Mouse (Mus musculus): ENCODE data around the gene Cdh13. TPM values are rescaled to one million over a fixed set of nuclear protein-coding genes. Genes with fewer than 3 reads are reported as not detected.

Cdh13 gene
- polyA plus RNA-seq, 1 experiment, result 4.5 TPM

GRCm38 (mm10) chr8:118628702-118629101 lies 345.2 kb downstream of the Cdh13 start:
- H3K36me3 ChIP-seq (ENCODE audit: control insufficient read depth, insufficient read depth, low read length), result no peaks in the 10 kb centered on the region
- H3K27me3 ChIP-seq (ENCODE audit: control insufficient read depth, insufficient read depth, low read length), result no peaks in the 10 kb centered on the region
- H3K4me1 ChIP-seq (ENCODE audit: control insufficient read depth, insufficient read depth, low read length), result no peaks in the 10 kb centered on the region
- no peak overlapping the region for H3K27ac ChIP-seq (ENCODE audit: control insufficient read depth, insufficient read depth, low read depth, low read length)
- H3K4me3 ChIP-seq (ENCODE audit: control insufficient read depth, low read depth, low read length), result no peak overlapping the region
- TF ChIP-seq POLR2A (IDR thresholded peaks at IDR 0.05; ENCODE audit: control insufficient read depth, low read depth, low read length) (no peak), CTCF (IDR thresholded peaks at IDR 0.05; ENCODE audit: control insufficient read depth, insufficient read depth, insufficient replicate concordance, low read depth, low read length) (no peak)

- H3K27ac ChIP-seq (ENCODE audit: control insufficient read depth, insufficient read depth, low read depth, low read length), result no peak overlapping the region
- peaks cover 14% of the 10 kb centered on the region for H3K4me1 ChIP-seq (ENCODE audit: control insufficient read depth, insufficient read depth, low read length)
Measured at GRCm38 (mm10) chr8:118635296-118636060, 351.9 kb downstream of the Cdh13 start.

GRCm38 (mm10) chr8:118639606-118640005 lies 356.1 kb downstream of the Cdh13 start:
- Histone ChIP-seq H3K4me3 (ENCODE audit: control insufficient read depth, low read depth, low read length) (no peak overlapping the region), H3K27ac (ENCODE audit: control insufficient read depth, insufficient read depth, low read depth, low read length) (no peak overlapping the region), H3K27me3 (ENCODE audit: control insufficient read depth, insufficient read depth, low read length) (no peaks in the 10 kb centered on the region), H3K36me3 (ENCODE audit: control insufficient read depth, insufficient read depth, low read length) (no peaks in the 10 kb centered on the region), H3K4me1 (ENCODE audit: control insufficient read depth, insufficient read depth, low read length) (peaks cover 14% of the 10 kb centered on the region)
- TF ChIP-seq CTCF (IDR thresholded peaks at IDR 0.05; ENCODE audit: control insufficient read depth, insufficient read depth, insufficient replicate concordance, low read depth, low read length), result no peak
- no peak for TF ChIP-seq POLR2A (IDR thresholded peaks at IDR 0.05; ENCODE audit: control insufficient read depth, low read depth, low read length)

More at GRCm38 (mm10) chr8:118635296-118636060, 351.9 kb downstream of the Cdh13 start:
- H3K36me3 ChIP-seq (ENCODE audit: control insufficient read depth, insufficient read depth, low read length), result no peaks in the 10 kb centered on the region
- H3K27me3 ChIP-seq (ENCODE audit: control insufficient read depth, insufficient read depth, low read length), result no peaks in the 10 kb centered on the region
- TF ChIP-seq CTCF (IDR thresholded peaks at IDR 0.05; ENCODE audit: control insufficient read depth, insufficient read depth, insufficient replicate concordance, low read depth, low read length) (no peak), POLR2A (IDR thresholded peaks at IDR 0.05; ENCODE audit: control insufficient read depth, low read depth, low read length) (no peak)
- peak overlapping the region; percentile 41 for H3K4me3 ChIP-seq (ENCODE audit: control insufficient read depth, low read depth, low read length)

- Histone ChIP-seq H3K27me3 (ENCODE audit: control insufficient read depth, insufficient read depth, low read length) (no peaks in the 10 kb centered on the region), H3K36me3 (ENCODE audit: control insufficient read depth, insufficient read depth, low read length) (no peaks in the 10 kb centered on the region), H3K4me3 (ENCODE audit: control insufficient read depth, low read depth, low read length) (no peak overlapping the region), H3K27ac (ENCODE audit: control insufficient read depth, insufficient read depth, low read depth, low read length) (no peak overlapping the region), H3K4me1 (ENCODE audit: control insufficient read depth, insufficient read depth, low read length) (peaks cover 4% of the 10 kb centered on the region)
- TF ChIP-seq CTCF (IDR thresholded peaks at IDR 0.05; ENCODE audit: control insufficient read depth, insufficient read depth, insufficient replicate concordance, low read depth, low read length), result no peak
- no peak for TF ChIP-seq POLR2A (IDR thresholded peaks at IDR 0.05; ENCODE audit: control insufficient read depth, low read depth, low read length)
Measured at GRCm38 (mm10) chr8:118641799-118642198, 358.3 kb downstream of the Cdh13 start.

- Histone ChIP-seq H3K27ac (ENCODE audit: control insufficient read depth, insufficient read depth, low read depth, low read length) (no peak overlapping the region), H3K4me1 (ENCODE audit: control insufficient read depth, insufficient read depth, low read length) (no peaks in the 10 kb centered on the region), H3K4me3 (ENCODE audit: control insufficient read depth, low read depth, low read length) (no peak overlapping the region), H3K27me3 (ENCODE audit: control insufficient read depth, insufficient read depth, low read length) (no peaks in the 10 kb centered on the region), H3K36me3 (ENCODE audit: control insufficient read depth, insufficient read depth, low read length) (no peaks in the 10 kb centered on the region)
- TF ChIP-seq POLR2A (IDR thresholded peaks at IDR 0.05; ENCODE audit: control insufficient read depth, low read depth, low read length) (no peak), CTCF (IDR thresholded peaks at IDR 0.05; ENCODE audit: control insufficient read depth, insufficient read depth, insufficient replicate concordance, low read depth, low read length) (no peak)
Measured at GRCm38 (mm10) chr8:118648801-118649537, 365.4 kb downstream of the Cdh13 start.

- H3K4me1 ChIP-seq (ENCODE audit: control insufficient read depth, insufficient read depth, low read length), result no peaks in the 10 kb centered on the region
- TF ChIP-seq POLR2A (IDR thresholded peaks at IDR 0.05; ENCODE audit: control insufficient read depth, low read depth, low read length), result no peak
- no peak for TF ChIP-seq CTCF (IDR thresholded peaks at IDR 0.05; ENCODE audit: control insufficient read depth, insufficient read depth, insufficient replicate concordance, low read depth, low read length)
- H3K36me3 ChIP-seq (ENCODE audit: control insufficient read depth, insufficient read depth, low read length), result no peaks in the 10 kb centered on the region
- H3K27ac ChIP-seq (ENCODE audit: control insufficient read depth, insufficient read depth, low read depth, low read length), result no peak overlapping the region
- H3K27me3 ChIP-seq (ENCODE audit: control insufficient read depth, insufficient read depth, low read length), result no peaks in the 10 kb centered on the region
- H3K4me3 ChIP-seq (ENCODE audit: control insufficient read depth, low read depth, low read length), result no peak overlapping the region
Measured at GRCm38 (mm10) chr8:118649981-118650380, 366.4 kb downstream of the Cdh13 start.
